8 mouse cellular contexts compared by ENCODE assay signal in the genomic region with DNA sequence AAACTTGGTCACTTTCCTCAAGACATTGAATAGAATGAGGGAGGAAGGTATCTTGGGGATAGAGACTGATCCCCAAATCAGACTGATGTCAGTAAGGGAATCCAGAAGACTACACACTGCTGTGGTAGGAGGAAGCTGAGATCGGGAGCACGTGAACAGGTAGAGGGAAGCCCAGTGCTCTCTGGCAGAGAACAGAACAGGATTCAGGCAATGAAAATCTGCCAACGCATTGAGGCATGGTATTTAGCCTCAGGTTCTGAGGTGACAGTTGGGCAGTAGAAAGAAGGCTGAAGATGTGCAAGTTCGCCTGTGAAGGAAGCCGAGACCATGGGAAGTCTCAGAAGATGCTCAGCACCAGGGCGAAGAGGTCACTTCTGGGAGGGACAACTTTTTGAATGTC. TPM values are rescaled to one million over a fixed set of nuclear protein-coding genes. Genes with fewer than 3 reads are reported as not detected.
DNase-seq lines count a peak whose midpoint lies in the region; ATAC-seq lines count a peak whose summit lies in the region.

No protein-coding gene starts in this region.

- DNase-seq in thymus, postnatal 0 days (ENCODE audit: low spot score): peak; percentile 22
- no peak for DNase-seq in thymus, adult 18-20 months
- DNase-seq in limb, embryonic 10.5 days (ENCODE audit: low spot score): no peak
- no peak for DNase-seq in right cerebral cortex, postnatal 14 days
- DNase-seq in layer of hippocampus, adult 11-12 months (ENCODE audit: low spot score): no peak
- DNase-seq in layer of hippocampus, postnatal 10 days (ENCODE audit: low spot score in 2 of 2): no peak

- ATAC-seq in forebrain, embryonic 15.5 days (replicated peaks): no peak
- no peak for ATAC-seq in neural tube, embryonic 14.5 days (ENCODE audit: low read depth)

- peaks cover 16% of the 10 kb centered on the region for H3K4me1 ChIP-seq in forebrain, embryonic 15.5 days
- peaks cover 22% of the 10 kb centered on the region for H3K4me1 ChIP-seq in limb, embryonic 10.5 days
- no peaks in the 10 kb centered on the region for H3K4me1 ChIP-seq in neural tube, embryonic 14.5 days (ENCODE audit: control insufficient read depth, insufficient read depth, low read length)

- H3K27ac ChIP-seq in forebrain, embryonic 15.5 days (replicated peaks): no peak overlapping the region
- H3K27ac ChIP-seq in limb, embryonic 10.5 days: no peak overlapping the region
- H3K27ac ChIP-seq in neural tube, embryonic 14.5 days (ENCODE audit: low read depth, low read length): no peak overlapping the region

- 0 out of 2 replicates have a peak overlapping the region, but pooled peaks have one; percentile 61 for H3K9ac ChIP-seq in forebrain, embryonic 15.5 days (replicated peaks)
- H3K9ac ChIP-seq in neural tube, embryonic 14.5 days (replicated peaks; ENCODE audit: low read depth, low read length): no peak overlapping the region

- H3K36me3 ChIP-seq in forebrain, embryonic 15.5 days: no peaks in the 10 kb centered on the region
- no peaks in the 10 kb centered on the region for H3K36me3 ChIP-seq in limb, embryonic 10.5 days
- no peaks in the 10 kb centered on the region for H3K36me3 ChIP-seq in neural tube, embryonic 14.5 days (ENCODE audit: control insufficient read depth, insufficient read depth, low read length)

- no peaks in the 10 kb centered on the region for H3K9me3 ChIP-seq in forebrain, embryonic 15.5 days
- H3K9me3 ChIP-seq in limb, embryonic 10.5 days (replicated peaks): no peaks in the 10 kb centered on the region
- no peaks in the 10 kb centered on the region for H3K9me3 ChIP-seq in neural tube, embryonic 14.5 days (ENCODE audit: control insufficient read depth, low read length)

- H3K27me3 ChIP-seq in forebrain, embryonic 15.5 days: peaks cover 7% of the 10 kb centered on the region; the same call in 1 of the 2 replicates
- peaks cover 76% of the 10 kb centered on the region for H3K27me3 ChIP-seq in limb, embryonic 10.5 days (ENCODE audit: low read depth, poor library complexity, severe bottlenecking)
- peaks cover 25% of the 10 kb centered on the region for H3K27me3 ChIP-seq in neural tube, embryonic 14.5 days (ENCODE audit: control insufficient read depth, insufficient read depth, low read length)

- 17% methylated on average over 6 of the region's 6 CpGs for WGBS in forebrain, embryonic 15.5 days
- 24% methylated on average over 6 of the region's 6 CpGs for WGBS in limb, embryonic 10.5 days
- WGBS in neural tube, embryonic 14.5 days: 25% methylated on average over 6 of the region's 6 CpGs

- peak overlapping the region; percentile 97 for H3K4me2 ChIP-seq in forebrain, embryonic 15.5 days (replicated peaks)
- peak overlapping the region; percentile 99; the same call in 1 of the 2 replicates for H3K4me2 ChIP-seq in neural tube, embryonic 14.5 days (ENCODE audit: low read depth, low read length)

- peak overlapping the region; percentile 95; the same call in 1 of the 2 replicates for H3K4me3 ChIP-seq in forebrain, embryonic 15.5 days
- H3K4me3 ChIP-seq in limb, embryonic 10.5 days: peak overlapping the region; percentile 77
- H3K4me3 ChIP-seq in neural tube, embryonic 14.5 days (ENCODE audit: low read depth, low read length): peak overlapping the region; percentile 78; the same call in 1 of the 2 replicates

RNA-seq across cellular contexts. Expression of a gene that starts 0.7 kb away (rescaled TPM):
- polyA plus RNA-seq in thymus, postnatal 0 days (2015; fragmentation: Nextera tagmentation; extraction: Ambion mirVana): 41.5 and 46.6 TPM in 2 replicates
- polyA plus RNA-seq in forebrain, embryonic 15.5 days (2015; fragmentation: Nextera tagmentation; extraction: Ambion mirVana): 14.2 and 16.1 TPM in 2 replicates
- 2.9 and 4.5 TPM in 2 replicates for polyA plus RNA-seq in limb, embryonic 10.5 days (2016; fragmentation: Nextera tagmentation; extraction: Ambion mirVana)
- polyA plus RNA-seq in neural tube, embryonic 14.5 days (2014; fragmentation: Nextera tagmentation; extraction: Ambion mirVana): 4.1 and 5.3 TPM in 2 replicates
- total RNA-seq in layer of hippocampus, postnatal 10 days (2021): 10 to 100 TPM in 1 of 2 experiments, 1 to 10 TPM in 1; 6.4 to 11.0 TPM
